Mouse (Mus musculus) testis, postnatal 10 days (tissue): ENCODE results near the gene Dnajc25.

Experiments
- DNase-seq: peaks from one replicate; pipeline ENCODE4 v3.0.0; 2021; ENCODE audit warnings: low spot score

Dnajc25 gene

DNA sequence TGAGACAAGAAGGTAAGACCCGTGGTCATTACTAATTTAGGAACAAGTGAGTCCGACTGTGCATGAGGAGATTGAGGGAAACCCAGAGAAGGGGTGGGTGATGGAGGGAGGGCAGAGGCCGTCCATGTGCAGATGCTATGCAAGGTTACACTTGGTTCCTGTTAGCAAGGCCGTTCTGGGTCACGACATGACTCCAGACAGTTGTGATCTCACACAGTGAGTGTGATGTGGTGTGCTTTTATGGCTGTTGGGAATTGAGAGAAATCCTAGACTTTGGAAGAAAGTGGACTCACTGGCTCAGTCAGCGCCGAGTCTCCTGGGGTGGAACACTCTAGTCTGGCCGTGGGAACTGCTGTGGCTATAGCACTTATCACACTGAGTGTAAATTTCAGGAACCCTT lies 11.3 kb downstream of the Dnajc25 start:
- no peak for DNase-seq

GRCm38 (mm10) chr4:59007016-59007415 lies 12.2 kb downstream of the Dnajc25 start:
- no peak for DNase-seq

DNA sequence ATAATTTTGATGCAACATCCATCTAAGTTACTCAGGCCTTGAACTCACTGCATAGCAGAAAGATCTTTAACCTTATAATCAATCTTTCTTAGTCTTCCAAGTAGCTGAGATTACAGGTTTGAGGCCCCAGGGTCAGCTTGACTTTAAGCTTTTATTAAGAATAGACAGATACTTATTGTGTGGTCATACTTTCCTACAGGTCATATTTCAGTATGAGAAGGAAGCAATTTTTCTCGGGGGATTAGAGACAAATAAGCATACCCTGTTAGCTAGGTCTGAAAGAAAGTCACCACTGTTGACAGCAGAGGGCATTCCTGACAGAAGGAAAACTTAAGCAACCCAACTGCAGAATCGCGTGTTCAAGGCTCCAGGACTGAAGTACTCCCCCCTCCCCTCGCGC lies 13.1 kb downstream of the Dnajc25 start:
- DNase-seq, result no peak

GRCm38 (mm10) chr4:59009186-59009585 lies 14.3 kb downstream of the Dnajc25 start:
- DNase-seq, result no peak

DNA sequence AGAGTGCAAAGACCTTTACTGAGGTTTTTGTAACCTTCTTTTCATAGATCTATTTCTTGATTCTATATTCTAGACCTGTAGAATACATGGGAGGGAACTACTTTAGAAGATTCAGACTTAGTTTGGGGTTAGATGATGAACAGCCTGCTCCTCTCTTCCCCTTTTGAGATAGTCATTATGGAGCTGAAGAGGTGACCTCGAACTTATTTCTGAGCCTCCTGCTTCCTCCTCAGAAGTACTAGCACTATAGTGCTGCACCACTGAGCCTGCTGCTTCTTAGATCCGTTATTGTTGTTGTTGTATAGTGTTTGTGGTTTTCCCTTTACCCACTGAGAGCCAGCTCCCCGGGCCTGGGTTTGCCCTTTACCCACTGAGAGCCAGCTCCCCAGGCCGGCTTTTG lies 14.8 kb downstream of the Dnajc25 start:
- DNase-seq, result no peak

GRCm38 (mm10) chr4:59011446-59011845 lies 16.6 kb downstream of the Dnajc25 start:
- DNase-seq, result no peak

GRCm38 (mm10) chr4:59015181-59015580 lies 20.3 kb downstream of the Dnajc25 start:
- no peak for DNase-seq

DNA sequence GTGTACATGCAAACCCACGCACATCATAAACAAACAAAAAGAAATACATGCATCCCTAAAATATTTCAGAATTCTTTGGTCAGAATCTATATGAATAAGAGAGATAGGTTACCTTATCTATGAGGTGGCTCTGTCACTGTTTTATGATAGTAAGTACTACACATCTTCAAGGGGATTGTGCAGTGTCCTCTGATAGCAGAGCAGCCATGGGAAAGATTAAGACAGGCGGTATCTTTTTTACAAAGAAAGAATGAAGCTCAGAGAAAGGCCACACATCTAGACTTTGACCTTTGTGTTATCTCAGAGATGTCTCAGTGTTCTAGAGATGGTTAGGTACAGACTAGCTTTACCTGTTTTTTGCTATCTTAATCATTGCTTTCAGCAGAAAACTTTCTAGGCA lies 22.1 kb downstream of the Dnajc25 start:
- DNase-seq, result no peak

- peak; percentile 60 for DNase-seq
Observed at GRCm38 (mm10) chr4:59034325-59034917, 39.6 kb downstream of the Dnajc25 start.

DNA sequence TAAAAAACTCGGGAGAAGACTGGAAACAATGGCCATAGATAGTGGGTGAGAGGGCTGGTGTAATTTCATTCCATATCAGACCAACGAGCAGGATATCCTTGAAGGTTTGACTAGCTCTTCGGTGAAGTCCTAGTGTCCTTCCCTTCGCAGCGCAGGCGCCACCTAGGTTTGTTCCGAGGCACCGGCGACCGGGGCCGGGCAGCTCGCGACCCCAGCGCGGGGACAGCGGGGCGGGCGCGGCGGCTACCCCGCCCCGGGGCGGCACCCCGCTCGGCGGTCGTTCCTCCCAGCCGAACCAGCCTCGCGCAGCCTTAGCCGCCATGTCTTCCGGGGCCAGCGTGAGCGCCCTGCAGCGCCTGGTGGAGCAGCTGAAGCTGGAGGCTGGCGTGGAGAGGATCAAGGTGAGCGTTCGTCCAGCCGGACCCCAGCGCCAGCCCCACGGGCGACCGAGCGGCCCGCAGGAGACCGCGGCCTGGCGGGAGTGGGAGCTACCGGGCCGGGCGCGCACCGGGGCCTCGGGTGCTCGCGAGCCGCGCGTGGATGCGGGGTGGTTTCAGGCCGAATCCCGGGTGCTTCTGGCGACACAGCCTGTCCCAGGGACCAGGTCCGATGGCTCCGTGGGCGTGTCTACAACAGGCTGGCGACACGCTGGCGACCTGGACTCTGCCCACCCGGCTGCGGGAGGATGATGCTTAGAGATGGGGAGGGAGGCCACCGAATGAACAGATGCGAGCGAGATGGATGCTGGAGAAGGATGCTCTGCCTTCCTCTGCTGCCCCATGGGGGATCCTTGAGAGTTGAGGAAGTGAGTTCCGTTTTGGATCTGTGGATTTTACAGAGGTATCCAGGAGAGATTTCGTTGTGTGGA lies 40.3 kb downstream of the Dnajc25 start, which contains the start of gene Gng10:
Gng10 (plus strand) TSS at position 171 of the 868 bp plus-strand sequence.
- peak; percentile 80 for DNase-seq

DNA sequence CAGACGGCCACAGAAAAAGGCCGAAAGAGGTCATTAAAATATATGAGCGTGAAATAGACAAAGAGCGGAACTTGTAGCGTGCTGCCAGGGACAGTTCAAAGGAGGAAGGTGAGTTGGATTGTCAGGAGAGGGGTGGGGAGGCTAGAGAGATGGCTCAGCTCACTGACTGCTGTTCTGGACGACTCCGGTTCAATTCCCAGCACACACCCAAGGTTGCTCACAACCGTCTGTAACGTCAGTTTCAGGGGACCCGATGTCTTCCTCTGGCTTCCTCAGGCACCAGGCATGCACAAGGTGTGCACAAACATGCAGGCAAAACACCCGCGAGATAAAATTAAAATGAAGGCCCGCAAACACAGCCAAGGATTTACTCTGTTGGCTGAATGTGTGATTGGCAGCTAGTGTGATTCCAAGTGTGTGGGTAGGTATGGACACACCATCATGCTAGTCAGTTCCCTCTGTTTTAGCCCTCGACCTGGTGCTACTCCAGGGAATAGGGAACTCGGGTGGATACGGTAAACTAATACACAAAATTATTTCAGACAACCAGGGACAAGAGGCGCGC lies 41.0 kb downstream of the Dnajc25 start:
- DNase-seq, result no peak

- DNase-seq, result peak; percentile 83
Observed at GRCm38 (mm10) chr4:59036490-59037127, 41.7 kb downstream of the Dnajc25 start.

DNA sequence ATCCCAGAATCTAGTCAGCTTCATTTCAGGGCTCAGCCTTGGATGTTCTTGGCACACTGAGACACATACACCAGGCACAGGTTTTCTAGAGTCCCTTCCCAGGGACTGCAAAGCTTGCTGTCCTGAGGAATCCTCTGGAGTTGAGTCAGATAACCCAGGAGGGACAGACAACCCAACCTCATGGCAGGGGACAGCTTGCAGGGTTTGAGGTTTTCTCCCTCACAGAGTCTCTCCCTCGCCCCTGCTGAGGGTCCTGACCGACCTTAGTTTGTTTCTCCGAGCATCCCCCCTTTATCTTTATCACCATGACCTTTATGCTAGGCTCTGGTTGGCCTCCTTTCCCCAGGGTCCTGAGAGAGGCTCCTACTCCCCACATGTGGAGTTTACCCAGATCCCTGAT lies 42.7 kb downstream of the Dnajc25 start:
- DNase-seq, result no peak

GRCm38 (mm10) chr4:59040397-59041287 lies 45.8 kb downstream of the Dnajc25 start:
- no peak for DNase-seq

GRCm38 (mm10) chr4:59043074-59043473 lies 48.2 kb downstream of the Dnajc25 start:
- DNase-seq, result no peak

DNA sequence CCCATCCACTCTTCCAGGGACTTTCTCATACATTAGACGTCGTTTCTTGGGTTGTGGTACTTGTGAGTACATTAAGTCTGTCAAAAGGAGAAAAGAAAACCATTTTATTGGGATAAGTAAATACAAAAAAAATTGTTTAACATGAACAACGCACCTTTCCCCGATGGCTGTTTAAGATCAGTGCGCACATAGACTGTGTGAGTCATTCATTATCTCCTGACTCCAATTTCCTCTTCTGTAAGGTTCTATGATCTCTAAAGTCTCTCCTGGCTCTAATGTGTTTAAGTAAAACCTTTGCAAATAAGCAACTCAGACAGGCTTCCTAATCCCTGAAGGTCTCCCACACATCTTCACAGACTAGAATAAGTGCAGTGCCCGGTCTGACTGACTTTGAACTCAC lies 49.0 kb downstream of the Dnajc25 start:
- DNase-seq, result no peak

DNA sequence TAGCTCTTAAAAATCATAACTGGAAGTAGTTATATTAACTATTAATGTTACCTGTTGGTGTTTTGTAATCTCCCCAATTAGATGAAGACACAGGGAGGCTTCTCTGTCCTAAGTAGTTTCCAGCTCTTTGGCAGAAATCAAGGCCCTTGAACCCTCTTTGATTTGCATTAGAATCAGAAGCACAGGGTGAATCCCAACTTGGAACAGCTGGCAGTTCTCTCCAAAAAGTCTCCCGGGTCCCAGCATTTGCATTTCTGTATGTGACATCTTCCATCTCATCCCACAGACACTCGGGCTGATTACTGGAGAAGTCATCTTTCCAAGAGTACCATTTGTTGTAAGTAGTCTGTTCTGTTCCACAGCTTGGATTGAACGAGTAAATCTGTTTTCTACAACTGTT lies 52.4 kb downstream of the Dnajc25 start:
- DNase-seq, result no peak

- DNase-seq, result no peak
Observed at GRCm38 (mm10) chr4:59051081-59051480, 56.2 kb downstream of the Dnajc25 start.

DNA sequence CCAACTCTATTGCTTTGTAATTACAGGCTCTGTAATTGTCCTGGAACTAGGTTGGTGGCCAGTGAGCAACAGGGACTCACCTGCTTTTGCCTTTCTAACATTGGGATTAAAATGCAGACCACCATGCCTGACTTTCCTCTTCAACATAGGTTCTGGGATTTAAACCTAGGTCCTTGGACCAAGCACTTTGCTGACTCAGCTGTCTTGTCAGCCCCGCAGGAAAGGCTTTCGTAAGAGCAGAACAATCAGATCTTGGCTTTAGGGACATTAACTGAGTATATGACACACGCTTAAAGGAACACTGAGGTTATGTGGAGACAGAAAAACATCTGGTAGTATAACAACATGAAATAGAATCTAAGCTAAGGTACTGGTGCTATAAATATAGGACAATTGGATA lies 63.1 kb downstream of the Dnajc25 start:
- DNase-seq, result no peak

DNA sequence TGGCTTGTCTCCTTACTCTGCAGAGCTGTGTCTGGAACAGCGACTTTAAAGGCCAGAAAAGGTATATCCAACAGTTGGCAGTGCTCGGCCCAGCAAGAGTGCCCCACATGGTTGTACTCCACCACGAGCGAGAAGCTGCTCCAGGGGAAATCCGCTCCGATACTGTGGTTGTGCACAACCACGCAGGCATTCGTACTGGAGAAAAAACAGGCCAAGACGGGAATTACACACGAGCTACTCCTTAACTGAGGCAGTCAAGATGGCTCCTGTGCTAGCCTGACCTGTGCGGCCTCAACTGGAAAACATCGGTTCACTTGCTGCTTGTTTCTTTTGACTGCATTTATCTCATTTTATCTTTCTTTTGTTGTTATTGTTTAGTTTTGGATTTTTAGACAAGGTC lies 67.7 kb downstream of the Dnajc25 start:
- DNase-seq, result no peak

DNA sequence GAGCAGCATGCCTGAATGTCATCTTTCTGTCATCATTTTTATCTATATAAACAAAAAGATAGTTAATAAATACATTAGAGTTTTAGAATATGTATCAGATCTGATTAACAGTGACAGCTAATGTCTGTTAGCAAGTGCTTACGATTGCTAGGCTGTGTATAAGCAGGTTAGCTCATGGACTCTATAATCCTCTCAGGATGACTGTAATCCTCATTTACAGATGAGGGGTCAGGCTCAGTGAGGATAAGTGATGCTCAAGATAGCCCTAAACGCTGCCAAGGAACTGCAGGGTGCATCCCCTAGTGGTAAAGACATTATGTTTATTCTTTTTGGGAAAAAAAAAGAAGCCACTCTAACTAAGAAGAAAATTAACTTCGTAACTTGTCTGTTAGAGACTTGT lies 74.4 kb downstream of the Dnajc25 start:
- no peak for DNase-seq
